Mouse (Mus musculus) testis, adult 2 months (tissue): ENCODE measurements around the gene Mlh3. TPM values are rescaled to one million over a fixed set of nuclear protein-coding genes. Genes with fewer than 3 reads are reported as not detected.
A peak's percentile ranks its signal among the peaks of the same experiment; 100 is the strongest.

Source experiments
- H3K27ac ChIP-seq: fragments of 200-500 bp; 2 replicates; pipeline ENCODE4 v1.5.1; 2012; ENCODE audit warnings: low read depth, low read length; ENCODE audit not compliant: control insufficient read depth, insufficient read depth
- H3K27me3 ChIP-seq: fragments of 200-500 bp; 2 replicates; pipeline ENCODE4 v1.6.1; 2012; ENCODE audit warnings: mild to moderate bottlenecking, low read length, moderate library complexity; ENCODE audit not compliant: control insufficient read depth, insufficient read depth
- H3K36me3 ChIP-seq: fragments of 200-500 bp; 2 replicates; pipeline ENCODE4 v1.6.1; 2012; ENCODE audit warnings: mild to moderate bottlenecking, low read length; ENCODE audit not compliant: control insufficient read depth, insufficient read depth
- H3K4me1 ChIP-seq: fragments of 200-500 bp; 2 replicates; pipeline ENCODE4 v1.6.1; 2012; ENCODE audit warnings: low read length; ENCODE audit not compliant: control insufficient read depth, insufficient read depth
- H3K4me3 ChIP-seq: fragments of 200-500 bp; 2 replicates; pipeline ENCODE4 v1.5.1; 2012; ENCODE audit warnings: low read depth, mild to moderate bottlenecking, low read length, moderate library complexity, mixed read lengths; ENCODE audit not compliant: control insufficient read depth
- CTCF ChIP-seq: fragments of 200-500 bp; IDR thresholded peaks from 2 replicates; pipeline ENCODE4 v1.5.1; 2012; ENCODE audit warnings: low read depth, mild to moderate bottlenecking, inconsistent platforms, low read length, moderate library complexity; ENCODE audit not compliant: control insufficient read depth, insufficient read depth, insufficient replicate concordance
- POLR2A ChIP-seq: fragments of 200-500 bp; IDR thresholded peaks from 2 replicates; pipeline ENCODE4 v1.6.1; 2012; ENCODE audit warnings: low read depth, mild to moderate bottlenecking, inconsistent platforms, low read length, moderate library complexity; ENCODE audit not compliant: control insufficient read depth
- polyA plus RNA-seq: library from polyadenylated mRNA; depleted of rRNA; stranded (reverse); fragments of >200 nt; gene quantifications from 2 replicates; pipeline ENCODE4 v1.2.3, GENCODE M21; 2012

Gene Mlh3
- polyA plus RNA-seq, 1 experiment = 13.1 TPM

DNA sequence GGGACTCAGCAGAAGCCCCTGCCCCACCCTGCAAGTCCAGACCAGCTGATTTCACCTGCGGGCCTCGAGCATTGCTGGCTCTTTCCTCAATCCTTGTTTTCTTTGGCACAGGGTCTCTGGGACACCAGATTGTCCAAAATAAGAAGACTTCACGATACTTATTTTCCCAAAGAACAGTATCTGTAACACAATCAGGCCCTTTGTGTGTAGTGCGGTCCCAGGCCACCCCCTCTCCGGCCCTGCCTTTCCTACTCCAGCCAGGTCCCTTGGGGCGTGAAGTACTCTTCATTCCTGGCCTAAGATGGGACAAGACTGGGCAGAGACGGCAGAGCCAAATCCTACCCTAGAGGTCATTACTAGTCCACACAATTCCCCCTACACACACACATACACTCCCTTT, 68.2 kb downstream of the Mlh3 start:
- Histone ChIP-seq H3K27me3 (no peaks in the 10 kb centered on the region), H3K36me3 (no peaks in the 10 kb centered on the region), H3K4me1 (peaks cover 2% of the 10 kb centered on the region), H3K4me3 (no peak overlapping the region), H3K27ac (no peak overlapping the region)
- no peak for TF ChIP-seq POLR2A
- TF ChIP-seq CTCF = no peak

DNA sequence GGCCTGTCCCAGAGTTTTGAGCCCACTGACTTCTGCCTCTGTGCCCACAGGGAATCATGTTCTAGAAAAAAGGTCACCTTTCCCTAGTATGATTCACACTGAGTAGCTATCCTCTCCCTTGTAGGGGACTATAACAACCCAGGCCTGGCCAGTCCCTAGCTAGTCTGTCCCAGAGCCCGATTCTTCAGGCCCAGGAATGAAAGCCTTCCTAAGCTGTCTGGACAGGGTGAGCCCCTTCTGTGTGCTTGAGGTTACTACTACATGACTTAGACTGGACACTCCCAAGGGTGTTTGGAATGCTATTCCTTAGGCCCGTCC, 68.6 kb downstream of the Mlh3 start:
- H3K4me1 ChIP-seq = peaks cover 2% of the 10 kb centered on the region
- H3K27me3 ChIP-seq = no peaks in the 10 kb centered on the region
- H3K36me3 ChIP-seq = no peaks in the 10 kb centered on the region
- no peak overlapping the region for H3K4me3 ChIP-seq
- H3K27ac ChIP-seq = no peak overlapping the region
- TF ChIP-seq POLR2A (no peak), CTCF (no peak)

DNA sequence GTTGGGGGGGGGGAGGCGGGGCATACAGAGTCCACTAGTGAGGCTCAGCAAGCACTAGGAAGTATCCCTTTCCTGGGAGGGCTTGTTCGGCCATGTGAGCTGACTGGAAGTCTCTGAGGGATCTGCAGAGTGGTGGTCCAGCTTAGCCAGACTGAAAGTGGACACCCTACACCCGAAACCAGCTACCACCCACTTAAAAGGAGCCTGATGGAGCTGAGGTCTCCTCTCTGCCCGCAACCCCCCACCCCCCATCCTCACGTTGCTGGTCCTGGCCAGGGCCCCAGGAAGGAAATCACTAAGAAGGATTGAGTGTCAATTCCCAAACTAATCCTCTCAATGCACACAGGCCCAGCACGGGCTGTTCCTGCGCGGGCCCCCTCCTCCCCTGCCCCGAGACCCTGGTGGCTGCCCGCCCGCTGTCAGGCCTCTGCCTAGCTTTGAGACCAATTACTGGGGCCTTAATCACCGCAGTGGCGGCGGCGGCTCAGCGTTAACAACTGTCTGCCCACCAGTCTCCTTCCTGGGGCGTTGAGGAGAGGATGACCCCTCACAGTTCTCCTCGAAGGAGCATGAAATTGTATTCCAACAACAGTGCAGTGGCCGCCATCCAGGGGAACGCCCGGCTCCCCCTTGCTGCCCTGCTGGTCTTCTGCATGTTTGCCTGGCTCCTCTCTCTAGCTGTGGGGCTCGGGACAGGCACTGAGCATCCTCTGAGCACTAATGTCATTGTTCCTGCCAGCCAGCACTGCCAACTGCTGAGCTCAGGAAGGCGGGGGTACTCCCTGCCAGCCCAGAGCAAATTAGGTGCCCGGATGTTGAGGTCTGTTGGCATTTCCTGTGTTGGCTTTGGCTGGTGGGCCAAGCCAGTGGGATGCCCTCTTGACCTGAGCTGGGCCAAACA, 69.2 kb downstream of the Mlh3 start:
- no peaks in the 10 kb centered on the region for H3K36me3 ChIP-seq
- H3K4me1 ChIP-seq = peaks cover 2% of the 10 kb centered on the region
- no peak overlapping the region; the same call in 1 of the 2 replicates for H3K27ac ChIP-seq
- no peak overlapping the region for H3K4me3 ChIP-seq
- H3K27me3 ChIP-seq = no peaks in the 10 kb centered on the region
- TF ChIP-seq CTCF (no peak), POLR2A (no peak)

DNA sequence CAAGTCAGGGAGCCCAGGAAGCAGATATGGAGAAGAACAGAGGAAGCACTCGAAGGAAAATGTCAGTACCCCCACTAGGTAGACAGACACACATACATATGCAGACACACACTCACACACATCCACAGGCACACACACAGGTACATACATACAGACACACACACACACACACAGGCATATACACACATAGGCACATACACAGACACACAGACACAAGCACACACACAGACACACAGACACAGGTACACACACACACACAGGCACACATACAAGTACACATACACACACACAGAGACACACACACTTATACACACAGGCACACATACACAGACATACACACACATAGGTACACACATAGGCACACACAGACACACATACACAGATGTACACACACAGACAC, 70.4 kb downstream of the Mlh3 start:
- no peaks in the 10 kb centered on the region for H3K27me3 ChIP-seq
- TF ChIP-seq POLR2A (no peak), CTCF (no peak)
- H3K4me3 ChIP-seq = no peak overlapping the region

DNA sequence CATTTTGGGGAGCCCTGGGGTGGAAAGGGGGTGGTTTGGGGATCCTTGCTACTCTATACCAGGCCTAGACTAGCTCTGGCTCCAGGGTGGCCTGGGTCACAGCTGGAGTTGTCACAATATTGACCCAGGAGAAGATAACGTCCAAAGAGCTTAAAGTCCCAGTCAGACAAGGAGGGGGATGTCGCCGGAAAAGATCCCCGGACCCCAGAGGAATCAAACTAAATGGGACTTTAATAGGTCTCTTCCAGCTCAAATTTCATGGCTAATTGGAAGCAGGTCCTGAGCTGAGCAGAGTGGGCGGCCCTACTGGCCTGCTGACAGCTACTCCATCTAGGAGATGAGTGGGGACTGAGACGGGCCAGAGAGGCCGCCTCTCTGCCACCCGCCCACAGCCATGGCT, 72.5 kb downstream of the Mlh3 start:
- Histone ChIP-seq H3K4me1 (peaks cover 5% of the 10 kb centered on the region), H3K36me3 (no peaks in the 10 kb centered on the region), H3K27ac (no peak overlapping the region), H3K27me3 (no peaks in the 10 kb centered on the region), H3K4me3 (no peak overlapping the region)
- TF ChIP-seq CTCF (no peak), POLR2A (no peak)

More for the DNA sequence above, 70.4 kb downstream of the Mlh3 start:
- no peaks in the 10 kb centered on the region for H3K36me3 ChIP-seq
- H3K27ac ChIP-seq = no peak overlapping the region
- H3K4me1 ChIP-seq = peaks cover 3% of the 10 kb centered on the region

DNA sequence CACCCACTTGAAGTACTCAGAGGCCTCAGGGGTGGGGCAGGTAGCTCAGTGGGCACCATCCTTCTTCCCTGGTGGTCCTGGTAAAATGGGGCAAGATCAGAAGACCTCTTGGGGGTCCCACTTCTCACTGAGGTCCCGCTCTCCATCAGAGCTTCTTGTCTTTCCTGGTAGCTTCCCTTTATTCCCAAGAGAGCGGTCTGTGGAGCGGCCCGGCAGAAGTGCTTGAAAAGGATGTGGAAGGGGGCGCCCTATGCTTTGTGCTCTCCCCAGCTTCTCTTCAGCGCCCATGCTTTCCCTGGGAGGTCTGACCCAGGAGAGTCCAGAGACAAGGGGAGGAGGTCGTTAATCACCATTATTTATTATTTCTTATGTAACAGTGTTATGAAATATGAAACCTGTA, 73.0 kb downstream of the Mlh3 start:
- TF ChIP-seq CTCF (no peak), POLR2A (no peak)
- Histone ChIP-seq H3K4me1 (peaks cover 9% of the 10 kb centered on the region), H3K27ac (no peak overlapping the region), H3K36me3 (no peaks in the 10 kb centered on the region), H3K27me3 (no peaks in the 10 kb centered on the region), H3K4me3 (no peak overlapping the region)

DNA sequence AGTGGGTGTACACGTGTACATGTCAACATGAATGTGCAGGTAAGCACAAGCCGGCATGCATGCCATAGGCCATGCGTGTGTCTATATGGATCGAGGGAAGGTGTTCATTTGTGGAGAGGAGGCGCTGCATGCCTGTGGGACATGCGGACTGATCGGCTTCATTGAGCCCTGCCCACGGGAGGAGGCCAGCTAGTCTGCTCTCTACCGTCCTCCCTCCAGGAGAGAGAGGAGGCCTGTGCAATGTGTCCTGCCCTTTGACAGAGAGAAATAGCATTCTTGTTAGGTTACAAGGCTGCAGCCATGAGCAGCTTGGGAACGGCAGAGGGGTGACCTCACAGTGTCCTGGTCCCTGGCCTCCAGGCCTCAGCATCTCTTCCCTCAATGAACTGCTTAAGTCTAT, 74.2 kb downstream of the Mlh3 start:
- no peak overlapping the region for H3K4me3 ChIP-seq
- peaks cover 9% of the 10 kb centered on the region for H3K4me1 ChIP-seq

DNA sequence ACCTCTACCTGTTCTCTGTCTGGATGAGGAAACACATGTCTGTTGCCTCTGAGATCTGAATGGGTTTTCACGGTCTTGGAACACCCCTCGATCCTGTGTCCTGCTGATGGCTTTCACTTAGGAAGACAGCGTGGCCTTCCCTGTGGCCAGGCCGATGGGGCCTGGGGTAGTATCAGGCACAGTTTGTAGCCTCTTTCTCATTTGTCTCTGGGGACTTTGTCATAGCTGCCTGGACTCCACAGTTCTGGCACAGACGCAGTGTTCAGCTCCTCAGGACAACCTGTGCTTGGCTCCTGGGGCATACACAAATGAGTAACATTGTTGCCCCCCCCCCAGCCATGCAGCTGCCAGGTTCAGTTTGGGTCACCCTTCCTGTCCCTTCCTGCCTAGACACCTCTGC, 75.3 kb downstream of the Mlh3 start:
- no peaks in the 10 kb centered on the region for H3K27me3 ChIP-seq
- peak overlapping the region; percentile 56; the same call in 1 of the 2 replicates for H3K27ac ChIP-seq
- peaks cover 7% of the 10 kb centered on the region for H3K4me1 ChIP-seq
- H3K4me3 ChIP-seq = no peak overlapping the region
- no peak for TF ChIP-seq POLR2A
- TF ChIP-seq CTCF = no peak
- H3K36me3 ChIP-seq = no peaks in the 10 kb centered on the region

More for the DNA sequence above, 74.2 kb downstream of the Mlh3 start:
- TF ChIP-seq CTCF = no peak
- TF ChIP-seq POLR2A = no peak
- no peaks in the 10 kb centered on the region for H3K36me3 ChIP-seq
- no peak overlapping the region for H3K27ac ChIP-seq
- H3K27me3 ChIP-seq = no peaks in the 10 kb centered on the region
